Mouse (Mus musculus) Patski (cell line): Measurements from ENCODE around the gene Slc35e1. TPM values are rescaled to one million over a fixed set of nuclear protein-coding genes. Genes with fewer than 3 reads are reported as not detected.

Experiments used
- ATAC-seq: fragments of 100-300 bp; one replicate; pipeline ENCODE4 v1.8.0; 2021
- CTCF ChIA-PET: fragments of 350-600 bp; sonication (Branson Sonifier 250); formaldehyde crosslinking; loops from one replicate; lab custom pipeline; 2022; ENCODE audit warnings: inconsistent platforms; lab: Charles Lee
- POLR2A ChIA-PET: fragments of 350-600 bp; sonication (Branson Sonifier 250); formaldehyde crosslinking; loops from one replicate; lab custom pipeline; 2022; ENCODE audit warnings: antibody characterized with exemption, inconsistent platforms; lab: Charles Lee
- DNase-seq: peaks from one replicate; pipeline ENCODE4 v3.0.0-alpha.2; 2011; ENCODE audit warnings: low read depth, low spot score
- H3K27me3 ChIP-seq: fragments of 371-371 bp; one replicate; pipeline ENCODE4 v1.5.1; 2021
- CTCF ChIP-seq: fragments of 100-300 bp; IDR thresholded peaks from one replicate; pipeline ENCODE4 v1.5.1; 2021
- in situ Hi-C: fragments of 300-500 bp; cut with MboI; formaldehyde crosslinking; loops from 3 replicates; pipeline ENCODE4 v1.11.1; 2018; ENCODE audit warnings: low pct_unique_long_range_greater_than_20kb, mixed read lengths
- polyA plus RNA-seq: library from polyadenylated mRNA; unstranded; gene quantifications from one replicate; pipeline ENCODE4 v1.2.3, GENCODE M21; 2021

The Slc35e1 gene
- 40.3 TPM for polyA plus RNA-seq

GRCm38 (mm10) chr8:72491680-72492621 is at the start of gene Slc35e1:
Gene Slc35e1 (minus strand): TSS chr8:72492614.
- ChIA-PET CTCF (no interaction called here), POLR2A (no interaction called here)
- in situ Hi-C loops = no loop called here
- ATAC-seq (peak; percentile 26), DNase-seq (no peak)
- TF ChIP-seq CTCF = no peak
- no peaks in the 10 kb centered on the region for H3K27me3 ChIP-seq

- in situ Hi-C loops = no loop called here
- POLR2A ChIA-PET = interaction anchor here (0.6 kb wide), 1 partner anchor 25 kb away, joined by 3 read pairs; no protein-coding TSS in a partner anchor
- DNase-seq (no peak), ATAC-seq (no peak)
- no peaks in the 10 kb centered on the region for H3K27me3 ChIP-seq
- TF ChIP-seq CTCF = no peak
- CTCF ChIA-PET = interaction anchor here (0.7 to 1.2 kb wide), 2 partner anchors 9 to 40 kb away, joined by 3 read pairs; no protein-coding TSS in a partner anchor
These were observed 46.8 kb upstream of the Slc35e1 start for GRCm38 (mm10) chr8:72539234-72539633.

- POLR2A ChIA-PET = no interaction called here
- CTCF ChIA-PET = no interaction called here
- no peak for ATAC-seq
- H3K27me3 ChIP-seq = no peaks in the 10 kb centered on the region
- no peak for TF ChIP-seq CTCF
- DNase-seq = no peak
- in situ Hi-C loops = no loop called here
These were observed 42.5 kb upstream of the Slc35e1 start for GRCm38 (mm10) chr8:72534888-72535287.

GRCm38 (mm10) chr8:72532103-72532502 is 39.7 kb upstream of the Slc35e1 start:
- in situ Hi-C loops = no loop called here
- no peak for ATAC-seq
- POLR2A ChIA-PET = no interaction called here
- H3K27me3 ChIP-seq = no peaks in the 10 kb centered on the region
- TF ChIP-seq CTCF = no peak
- DNase-seq = no peak
- CTCF ChIA-PET = no interaction called here

- in situ Hi-C loops = no loop called here
- POLR2A ChIA-PET = interaction anchor here (0.6 kb wide), 1 partner anchor 9 kb away, joined by 5 read pairs; no protein-coding TSS in a partner anchor
- CTCF ChIA-PET = interaction anchor here (1.1 to 1.5 kb wide), 4 partner anchors 9 to 14 kb away, joined by 3 to 4 read pairs (median 3); no protein-coding TSS in a partner anchor
- TF ChIP-seq CTCF = no peak
- no peak for DNase-seq
- ATAC-seq = no peak
- no peaks in the 10 kb centered on the region for H3K27me3 ChIP-seq
These were observed 29.5 kb upstream of the Slc35e1 start for GRCm38 (mm10) chr8:72521888-72522287.

- CTCF ChIA-PET = interaction anchor here (0.7 kb wide), 1 partner anchor 23 kb away, joined by 3 read pairs; no protein-coding TSS in a partner anchor
- no peak for TF ChIP-seq CTCF
- no peak for DNase-seq
- no peaks in the 10 kb centered on the region for H3K27me3 ChIP-seq
- no peak for ATAC-seq
- POLR2A ChIA-PET = no interaction called here
- in situ Hi-C loops = no loop called here
These were observed 25.1 kb upstream of the Slc35e1 start for GRCm38 (mm10) chr8:72517421-72517988.

- no peak for TF ChIP-seq CTCF
- no peak for ATAC-seq
- DNase-seq = no peak
- CTCF ChIA-PET = interaction anchor here (1.3 kb wide), 1 partner anchor 8 kb away, joined by 4 read pairs; no protein-coding TSS in a partner anchor
- H3K27me3 ChIP-seq = no peaks in the 10 kb centered on the region
- POLR2A ChIA-PET = interaction anchor here (1.1 kb wide), 1 partner anchor 17 kb away, joined by 3 read pairs; no protein-coding TSS in a partner anchor
- in situ Hi-C loops = no loop called here
These were observed 20.7 kb upstream of the Slc35e1 start for GRCm38 (mm10) chr8:72513158-72513557.

- POLR2A ChIA-PET = interaction anchor here (1.1 kb wide), 1 partner anchor 16 kb away, joined by 3 read pairs; no protein-coding TSS in a partner anchor
These were observed 20.2 kb upstream of the Slc35e1 start for GRCm38 (mm10) chr8:72512648-72513047.

GRCm38 (mm10) chr8:72507505-72507904 is 15.1 kb upstream of the Slc35e1 start:
- no peak for ATAC-seq
- in situ Hi-C loops = no loop called here

More at GRCm38 (mm10) chr8:72512648-72513047, 20.2 kb upstream of the Slc35e1 start:
- in situ Hi-C loops = no loop called here
- H3K27me3 ChIP-seq = no peaks in the 10 kb centered on the region
- ATAC-seq = peak; percentile 31
- no peak for DNase-seq
- TF ChIP-seq CTCF = no peak
- CTCF ChIA-PET = interaction anchor here (1.3 kb wide), 2 partner anchors 8 to 14 kb away, joined by 3 to 4 read pairs; no protein-coding TSS in a partner anchor

GRCm38 (mm10) chr8:72504637-72505314 is 12.4 kb upstream of the Slc35e1 start:
- POLR2A ChIA-PET = interaction anchor here (1.2 kb wide), 1 partner anchor 10 kb away, joined by 3 read pairs; no protein-coding TSS in a partner anchor

More at GRCm38 (mm10) chr8:72507505-72507904, 15.1 kb upstream of the Slc35e1 start:
- DNase-seq = no peak
- no peak for TF ChIP-seq CTCF
- ChIA-PET POLR2A (no interaction called here), CTCF (interaction anchor here (0.8 to 1.0 kb wide), 2 partner anchors 14 to 19 kb away, joined by 3 to 4 read pairs; no protein-coding TSS in a partner anchor)
- H3K27me3 ChIP-seq = no peaks in the 10 kb centered on the region

More at GRCm38 (mm10) chr8:72504637-72505314, 12.4 kb upstream of the Slc35e1 start:
- TF ChIP-seq CTCF = no peak
- CTCF ChIA-PET = interaction anchor here (1.5 kb wide), 1 partner anchor 39 kb away, joined by 3 read pairs; no protein-coding TSS in a partner anchor
- in situ Hi-C loops = no loop called here
- ATAC-seq (no peak), DNase-seq (no peak)
- H3K27me3 ChIP-seq = no peaks in the 10 kb centered on the region
